Mouse (Mus musculus) embryonic fibroblast, embryonic 13.5 days (primary cell): ENCODE data around the gene Rnf114.

ENCODE experiments used
- CTCF ChIP-seq: IDR thresholded peaks from 2 replicates; pipeline ENCODE4 v1.5.1; 2011; ENCODE audit warnings: mild to moderate bottlenecking, control low read depth, low read length, moderate library complexity, borderline replicate concordance; ENCODE audit not compliant: insufficient read depth
- POLR2A ChIP-seq: IDR thresholded peaks from 2 replicates; pipeline ENCODE4 v1.6.1; 2011; ENCODE audit warnings: low read depth, mild to moderate bottlenecking, control low read depth, low read length, moderate library complexity

DNA sequence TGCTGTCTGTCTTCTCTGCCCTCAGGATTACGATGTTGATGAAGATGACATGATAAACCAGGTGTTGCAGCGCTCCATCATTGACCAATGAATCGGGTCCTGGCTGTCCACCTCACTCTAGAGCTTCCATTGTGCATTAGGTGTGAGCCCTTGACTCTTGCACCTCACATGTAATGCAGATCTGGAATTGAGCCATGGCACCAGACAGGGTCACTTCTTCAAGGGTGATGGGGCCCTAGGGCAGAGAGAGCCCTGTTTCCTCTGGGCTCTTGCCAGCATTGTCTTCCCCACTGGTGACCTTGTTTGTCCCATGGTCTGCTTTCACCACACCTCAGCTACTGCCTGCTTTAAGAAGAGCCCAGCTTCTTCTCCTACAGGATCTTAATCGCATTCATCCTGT, 22.2 kb downstream of the Rnf114 start:
- TF ChIP-seq POLR2A = no peak
- TF ChIP-seq CTCF = no peak
